Mouse (Mus musculus): ENCODE results near the gene Pkn3.
"Not testable (repeated sequence)": the region's sequence is repeated elsewhere in the genome, so short reads cannot be mapped to it uniquely, and the experiment has no call there.

Pkn3 gene

DNA sequence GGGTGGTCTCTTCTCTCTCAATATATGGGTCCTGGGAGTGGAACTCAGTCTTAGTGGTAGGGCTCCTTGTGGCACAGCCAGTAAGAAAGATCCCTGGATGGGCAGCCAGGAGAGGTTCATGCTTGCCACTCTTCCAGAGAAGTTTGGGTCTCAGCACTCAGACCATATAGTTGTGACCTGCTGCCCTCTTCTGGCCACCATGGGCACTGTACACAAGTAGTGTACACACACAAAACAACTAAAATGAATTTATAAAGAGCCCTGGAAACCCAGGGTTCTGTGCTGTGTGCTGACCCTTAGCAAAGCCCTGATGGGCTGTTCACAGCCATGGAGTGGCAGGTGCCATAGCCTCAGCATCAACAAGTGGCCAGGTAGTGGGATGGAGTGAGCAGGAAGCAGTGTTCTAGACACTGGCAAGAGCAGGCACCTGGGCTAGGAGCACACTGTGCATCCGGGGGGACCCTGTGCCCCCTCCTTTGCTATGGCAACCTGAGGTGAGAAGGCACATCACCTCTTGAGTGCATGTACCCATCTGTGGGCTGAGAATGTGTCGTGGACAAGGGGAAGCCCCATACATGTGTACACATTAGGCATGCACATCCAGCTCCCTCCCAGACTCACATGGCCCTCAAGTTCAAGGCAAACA, 18.5 kb downstream of the Pkn3 start:
- DNase-seq (ENCODE audit: low spot score in 2 of 2): peak in 1 of 2 experiments; percentile 39

DNA sequence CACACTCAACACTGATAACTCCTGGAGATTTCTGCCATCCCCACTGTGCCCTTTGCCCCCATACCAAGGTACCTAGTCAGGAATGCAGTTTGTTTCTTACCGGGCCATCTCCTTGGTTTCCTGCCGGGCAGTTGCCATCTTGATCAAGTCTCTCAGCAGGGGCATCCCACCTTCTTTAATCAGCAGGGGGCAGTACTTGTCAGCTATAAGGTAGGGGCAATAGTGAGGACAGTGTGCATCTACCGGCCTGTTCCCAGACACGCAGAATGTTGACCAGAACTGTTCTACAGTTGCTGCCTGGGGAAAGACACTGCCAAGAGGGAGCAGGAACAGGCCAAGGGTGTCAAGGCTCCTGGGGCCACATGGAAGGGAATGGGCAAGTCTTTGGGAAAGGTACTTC, 22.7 kb downstream of the Pkn3 start:
- no peak for DNase-seq (ENCODE audit: low spot score in 2 of 2)

DNA sequence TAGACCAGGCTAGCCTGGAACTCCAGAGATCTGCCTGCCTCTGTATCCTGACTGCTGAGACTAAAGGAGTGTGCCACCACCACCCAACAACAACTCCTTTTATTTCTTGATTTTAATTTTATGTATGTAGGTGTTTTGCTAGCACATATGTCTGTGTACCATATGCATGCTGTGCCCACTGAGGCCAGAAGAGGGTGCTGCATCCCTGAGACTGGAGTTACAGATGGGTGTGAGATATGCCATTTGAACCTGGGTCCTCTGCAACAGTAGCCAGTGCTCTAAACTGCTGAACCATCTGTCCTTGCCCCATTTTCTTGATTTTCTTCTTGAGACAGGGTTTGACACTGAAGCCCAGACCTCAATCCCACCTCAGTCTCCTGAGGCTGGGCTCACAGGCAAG, 28.9 kb downstream of the Pkn3 start:
- DNase-seq (ENCODE audit: low spot score in 2 of 2): no peak

DNA sequence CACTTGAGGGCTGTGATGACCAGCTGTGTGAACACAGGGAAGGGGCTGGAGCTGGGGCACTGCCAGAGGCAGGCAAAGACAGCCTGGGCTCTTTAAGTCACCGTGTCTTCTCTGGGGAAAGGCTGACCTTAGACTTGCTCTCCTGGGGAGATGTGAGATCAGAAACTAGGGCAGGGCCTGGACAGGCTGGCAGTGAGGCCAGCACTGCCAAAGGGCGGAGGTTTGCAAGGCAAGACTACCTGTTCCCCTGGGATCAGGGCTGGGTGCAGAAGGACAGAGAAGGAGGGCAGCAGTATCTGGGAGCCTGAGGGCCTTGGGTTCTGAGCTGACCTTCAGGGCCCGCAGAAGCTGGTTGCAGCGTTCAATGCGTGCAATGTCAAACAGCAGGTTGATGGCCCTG, 30.2 kb downstream of the Pkn3 start:
- DNase-seq (ENCODE audit: low spot score in 2 of 2): no peak

DNA sequence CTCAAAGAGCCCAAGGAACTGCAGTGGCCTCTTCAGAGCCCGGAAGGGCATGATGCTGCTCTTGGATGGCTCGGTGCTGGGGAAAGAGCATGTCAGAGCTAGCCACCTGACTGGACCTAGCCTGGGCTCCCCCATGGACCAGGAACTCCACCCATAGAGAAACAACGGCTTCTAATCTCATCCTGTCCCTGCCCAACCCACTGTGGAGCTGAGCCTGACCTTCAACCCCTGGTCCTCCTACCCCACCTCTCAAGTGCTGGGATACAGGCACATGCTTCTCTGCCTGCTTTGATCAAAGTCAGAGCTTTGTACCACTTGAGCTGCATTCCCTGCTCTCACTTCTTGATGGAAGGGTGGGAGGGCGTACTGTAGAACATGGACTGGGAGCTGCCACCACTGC, 30.8 kb downstream of the Pkn3 start:
- no peak for DNase-seq (ENCODE audit: low spot score in 2 of 2)

DNA sequence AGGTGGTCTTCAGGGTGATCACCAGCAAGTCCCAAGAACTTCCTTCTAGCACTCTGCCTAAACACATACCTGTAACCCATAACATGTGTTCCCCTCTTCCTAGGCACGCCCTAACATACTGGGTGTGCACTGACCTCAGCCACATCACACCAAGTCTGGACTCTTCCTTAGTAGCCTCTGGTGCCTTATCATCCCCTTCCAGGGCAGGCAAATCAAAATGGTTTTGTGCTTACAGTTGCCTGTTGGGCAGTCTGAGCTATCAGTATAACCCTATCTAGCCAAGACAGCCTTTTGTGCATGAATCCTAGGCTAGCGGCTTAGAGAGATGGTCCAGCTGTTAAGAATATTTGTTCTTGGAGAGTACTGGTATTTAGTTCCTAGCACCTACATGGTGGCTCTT, 34.0 kb downstream of the Pkn3 start:
- DNase-seq (ENCODE audit: low spot score in 2 of 2): no peak

DNA sequence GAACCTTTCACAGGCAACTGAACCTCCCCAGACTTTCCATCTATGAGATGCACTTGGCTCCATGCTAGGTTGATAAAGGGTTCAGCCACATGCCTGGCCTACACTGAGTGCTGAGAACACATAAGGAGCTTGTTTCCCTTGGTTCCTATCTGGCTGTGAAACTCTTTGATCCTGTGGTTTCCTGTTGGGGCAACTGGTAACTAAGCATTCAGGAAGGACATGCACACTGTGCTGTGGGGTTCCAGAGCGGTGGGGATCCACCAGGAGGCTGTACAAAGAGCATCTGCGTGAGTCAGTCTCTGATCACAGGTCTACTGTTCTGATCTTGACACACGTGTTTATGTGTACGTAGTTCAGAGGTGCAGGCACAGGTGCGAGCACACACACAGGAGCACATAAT, 35.1 kb downstream of the Pkn3 start:
- DNase-seq (ENCODE audit: low spot score in 2 of 2): no peak

DNA sequence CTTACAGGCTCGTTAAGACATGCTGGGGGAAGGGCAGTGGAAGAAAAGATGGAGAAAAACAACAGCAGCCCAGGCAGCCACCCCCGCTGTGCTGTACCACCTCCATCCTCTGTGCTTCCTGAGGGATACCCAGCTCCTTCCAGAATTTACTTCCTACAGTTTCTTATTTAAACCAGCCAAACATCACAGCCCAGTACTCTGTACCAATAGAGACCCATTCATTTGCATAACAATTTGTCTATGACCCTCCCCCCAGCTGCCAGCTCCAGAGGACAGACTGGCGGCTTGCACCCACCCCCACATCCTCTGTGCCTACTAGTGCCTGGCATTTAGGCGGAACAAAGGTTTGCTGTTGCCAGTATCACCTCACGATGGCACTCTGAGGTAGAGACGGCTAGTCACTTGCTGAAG, 42.2 kb downstream of the Pkn3 start:
- no peak for DNase-seq (ENCODE audit: low spot score in 2 of 2)

DNA sequence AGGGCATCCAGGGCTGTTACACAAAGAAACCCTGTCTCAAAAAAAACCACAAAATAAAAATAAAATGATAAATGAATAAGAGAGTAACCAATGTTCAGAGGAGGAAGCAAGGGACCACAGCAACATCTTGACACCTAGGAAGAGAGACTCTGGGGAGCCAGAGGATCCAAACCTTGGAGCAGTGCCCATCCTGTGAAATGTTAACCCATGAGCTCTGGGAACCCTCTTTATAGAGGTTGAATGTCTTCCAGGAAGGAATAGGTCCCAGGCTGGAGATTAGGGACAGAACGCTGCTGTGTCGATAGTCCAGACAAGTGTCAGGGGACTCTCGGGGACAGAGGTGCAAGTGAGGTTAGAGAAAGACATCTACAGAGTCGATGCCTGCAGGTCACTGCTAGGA, 42.8 kb downstream of the Pkn3 start:
- no peak for DNase-seq (ENCODE audit: low spot score in 2 of 2)

DNA sequence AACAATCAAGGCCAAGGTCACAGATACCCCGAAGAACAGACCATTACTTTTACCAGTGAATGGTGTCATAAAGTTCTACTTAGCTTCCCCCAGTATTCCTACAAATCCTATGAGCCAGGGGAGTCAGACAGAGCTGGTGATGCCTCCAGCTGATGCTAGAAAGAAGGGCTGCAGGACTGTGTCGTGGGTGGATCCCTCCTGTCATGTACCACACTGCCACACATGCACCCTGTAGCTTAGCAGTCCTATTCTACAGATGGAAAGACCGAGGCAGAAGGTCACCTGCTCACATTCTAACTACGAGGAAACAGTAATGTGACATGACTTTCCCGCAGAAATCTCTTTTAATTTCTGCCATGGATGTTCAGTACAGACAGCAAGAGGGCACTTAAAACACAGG, 45.3 kb downstream of the Pkn3 start:
- no peak for DNase-seq (ENCODE audit: low spot score in 2 of 2)

DNA sequence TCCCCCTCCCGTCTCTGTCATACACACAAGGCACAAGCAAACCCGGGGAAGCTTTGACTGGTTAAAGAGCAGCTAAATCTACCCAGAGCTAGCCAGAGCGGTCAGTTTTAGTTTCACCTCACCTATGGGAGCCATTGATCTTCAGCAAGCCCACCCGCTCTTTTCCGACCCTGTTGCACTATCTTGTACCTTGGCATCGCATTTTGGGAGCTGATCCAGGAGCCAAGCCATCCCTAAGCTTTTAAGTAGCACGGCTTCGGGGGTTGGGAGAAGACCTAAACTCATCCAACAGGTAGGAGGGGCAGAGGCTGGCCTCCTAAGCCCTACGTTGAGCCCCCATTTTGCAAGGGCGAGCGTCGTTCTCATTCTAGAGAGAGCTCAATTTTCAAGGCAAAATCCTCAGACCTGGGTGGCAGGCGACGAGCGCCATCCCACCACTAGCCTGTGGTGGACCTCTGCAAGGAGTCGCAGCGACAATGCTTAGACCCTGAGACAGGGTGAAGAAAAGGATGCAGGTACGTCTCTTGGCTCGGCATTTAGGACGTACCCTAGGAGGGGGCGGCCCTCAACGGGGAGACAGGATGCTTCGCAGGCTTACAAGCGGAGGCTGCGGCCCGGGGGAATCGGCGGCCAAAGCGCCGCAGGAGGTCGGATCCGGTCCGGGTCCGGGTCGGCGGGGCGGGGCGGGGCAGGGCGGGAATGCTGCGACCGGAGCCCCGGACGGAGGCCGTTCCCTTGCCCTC, 46.4 kb downstream of the Pkn3 start:
- DNase-seq (ENCODE audit: low spot score in 2 of 2): peak; percentile 12 to 23

DNA sequence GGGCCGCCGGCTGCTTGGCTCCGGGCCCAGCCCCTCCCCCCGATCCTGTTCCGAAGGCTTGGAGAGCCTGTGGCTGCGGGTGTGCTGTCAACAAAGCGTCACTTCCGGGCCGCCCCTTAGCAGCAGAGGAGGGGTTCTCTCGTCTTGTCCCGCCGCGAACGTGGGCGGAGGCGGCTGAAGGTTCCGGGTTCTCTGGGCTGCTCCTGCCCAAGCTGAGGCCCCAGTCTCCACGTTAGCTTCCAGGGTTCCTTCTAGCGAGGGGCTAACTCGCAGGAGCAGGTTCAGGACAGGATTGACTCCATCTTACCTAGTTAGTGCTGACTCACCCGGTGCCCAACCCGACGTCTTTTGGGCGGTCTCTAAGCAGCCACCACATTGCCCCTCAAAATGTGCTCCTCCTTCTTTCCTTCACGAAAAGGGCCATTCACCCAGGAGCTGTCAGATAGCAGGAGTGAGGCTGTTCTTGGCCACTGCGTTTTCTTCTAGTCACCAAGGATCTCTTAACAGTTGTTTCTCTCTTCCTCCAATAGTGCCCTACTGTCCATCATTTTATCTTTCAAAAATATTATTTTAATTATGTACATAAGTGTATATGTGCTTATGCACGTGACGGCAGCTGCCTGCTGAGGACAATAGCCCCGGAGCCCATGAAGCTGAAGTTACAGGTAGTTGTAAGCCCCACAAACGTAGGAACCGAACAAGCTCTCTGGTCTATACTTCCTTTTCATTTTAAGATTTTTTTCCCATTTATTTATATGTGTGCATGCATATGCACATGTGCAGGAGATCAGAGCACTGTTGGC, 47.2 kb downstream of the Pkn3 start, which contains the start of gene Zer1:
Gene Zer1 (minus strand): TSS at position 114 of the 803 bp plus-strand sequence.
- DNase-seq (ENCODE audit: low spot score in 2 of 2): peak; percentile 96

DNA sequence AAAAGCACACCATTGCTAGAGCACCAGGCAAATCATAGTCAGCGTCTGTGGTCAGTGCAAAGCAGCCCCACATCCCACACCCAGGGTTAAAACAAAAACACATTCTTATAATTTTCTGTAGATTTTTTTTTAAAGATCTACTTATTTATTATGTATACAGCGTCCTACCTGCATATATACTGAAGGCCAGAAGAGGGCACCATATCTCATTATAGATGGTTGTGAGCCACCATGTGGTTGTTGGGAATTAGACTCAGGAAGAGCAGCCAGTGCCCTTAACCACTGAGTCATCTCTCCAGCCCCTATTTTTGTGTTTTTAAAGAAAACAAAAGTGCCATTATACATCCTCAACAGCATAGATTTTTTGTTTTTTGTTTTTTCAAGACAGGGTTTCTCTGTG, 51.3 kb downstream of the Pkn3 start:
- peak; percentile 25 to 38 for DNase-seq (ENCODE audit: low spot score in 2 of 2)

DNA sequence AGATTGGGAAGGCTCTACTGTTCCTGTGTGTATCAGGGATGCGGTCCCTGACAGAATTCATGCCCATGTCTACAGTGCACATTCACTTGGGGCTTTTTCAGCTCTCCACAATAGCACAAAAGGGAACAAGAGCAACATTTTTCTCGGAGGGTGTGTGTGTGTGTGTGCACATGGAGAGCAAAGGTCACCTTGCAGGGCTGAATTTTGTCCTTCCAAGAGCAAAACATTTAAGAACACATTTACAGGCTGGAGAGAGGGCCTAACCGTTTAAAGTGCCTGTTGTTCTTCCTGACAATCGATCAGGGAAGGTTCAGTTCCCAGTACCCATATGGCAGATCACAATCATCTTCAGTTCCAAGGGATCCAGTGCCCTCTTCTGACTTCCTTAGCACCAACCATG, 52.7 kb downstream of the Pkn3 start:
- no peak for DNase-seq (ENCODE audit: low spot score in 2 of 2)

DNA sequence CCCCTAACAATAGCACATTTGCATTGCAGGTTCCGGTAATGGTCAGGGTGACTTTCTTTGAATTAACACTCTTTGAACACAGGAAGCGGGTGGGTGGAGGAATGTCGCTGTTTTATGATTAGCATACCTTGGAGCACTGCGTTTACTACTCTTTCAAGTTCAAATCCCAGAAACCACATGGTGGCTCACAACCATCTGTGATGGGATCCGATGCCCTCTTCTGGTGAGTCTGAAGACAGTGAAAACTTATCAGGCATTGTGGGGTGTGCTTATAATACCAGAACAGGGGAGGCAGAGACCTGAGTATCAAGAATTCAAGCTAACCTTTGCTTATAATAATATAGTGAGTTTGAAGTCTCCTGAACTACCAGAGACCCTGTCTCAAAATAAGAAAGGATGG, 53.8 kb downstream of the Pkn3 start:
- DNase-seq (ENCODE audit: low spot score in 2 of 2): not testable (repeated sequence)

DNA sequence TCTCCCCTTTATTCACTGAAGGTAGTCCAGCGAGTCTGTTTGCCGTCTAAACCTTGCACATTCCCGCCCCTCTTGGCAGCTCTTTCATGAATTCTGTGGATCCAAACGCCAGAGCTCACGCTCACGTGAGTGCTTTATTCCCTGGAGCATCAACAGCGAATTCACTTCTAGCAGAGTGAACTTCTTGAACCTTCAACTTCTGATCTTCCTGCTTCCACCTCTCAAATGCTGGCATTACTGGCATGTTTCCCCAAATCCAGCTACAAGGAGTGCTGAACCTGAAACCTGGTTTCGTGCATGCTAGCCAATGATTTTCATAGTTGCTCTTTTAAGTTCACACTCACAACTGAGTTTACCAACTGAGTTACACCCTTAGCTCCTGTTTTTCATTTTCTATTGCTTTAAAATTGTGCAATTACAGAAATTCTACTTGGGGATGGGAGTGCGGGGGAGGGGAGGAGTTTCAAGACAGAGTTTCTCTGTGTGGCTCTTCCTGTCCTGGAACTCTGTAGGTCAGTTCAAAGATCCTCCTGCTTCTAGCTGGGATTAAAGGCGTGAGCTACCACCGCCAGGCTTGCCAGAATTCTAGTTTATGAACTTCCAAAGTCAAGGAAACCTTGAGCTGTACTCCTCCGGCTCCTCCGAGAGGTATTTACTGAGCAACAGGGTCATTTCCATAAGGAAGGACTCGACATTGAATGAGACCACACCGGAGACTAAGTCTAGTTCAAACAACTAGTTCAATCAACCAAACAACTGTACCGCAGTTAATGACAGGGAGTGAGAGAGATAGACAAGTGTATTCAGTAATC, 55.5 kb downstream of the Pkn3 start:
- DNase-seq (ENCODE audit: low spot score in 2 of 2): peak; percentile 47 to 63

DNA sequence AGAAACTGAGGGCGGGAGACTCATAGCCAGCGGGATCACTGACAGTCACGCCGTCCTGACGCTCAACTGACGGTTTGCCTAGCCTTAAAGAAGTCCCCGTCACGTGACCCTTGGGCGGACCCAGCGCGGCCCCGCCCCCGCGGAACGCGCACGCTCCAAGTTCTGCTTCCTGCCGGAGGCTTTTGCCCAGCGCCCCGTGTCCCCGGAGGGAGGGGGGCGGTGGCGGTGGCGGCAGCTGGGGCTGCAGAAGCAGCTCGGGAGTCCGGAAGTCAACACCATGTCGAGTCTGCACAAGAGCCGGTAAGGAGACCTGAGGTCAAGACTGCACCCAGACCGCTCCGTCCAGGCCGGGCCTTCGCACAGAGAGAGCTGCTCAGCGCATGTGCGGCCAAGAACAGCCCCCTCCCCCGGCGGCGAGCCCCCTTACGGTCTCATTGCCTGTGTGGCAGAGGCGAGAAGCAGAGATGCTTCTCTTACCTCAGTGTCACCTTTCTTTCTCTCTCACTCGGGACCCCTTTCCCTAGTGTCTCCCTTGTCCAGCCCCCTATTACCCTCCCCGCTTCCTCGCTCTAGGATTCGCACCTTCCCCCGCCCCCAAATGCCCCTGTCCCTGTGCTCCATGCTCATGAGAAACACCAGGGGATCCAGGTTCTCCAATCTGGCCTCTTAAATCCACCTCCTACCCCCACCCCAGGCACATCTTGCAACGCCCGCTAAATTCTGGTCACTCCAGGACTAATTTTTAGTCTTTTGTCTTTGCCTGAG, 56.3 kb downstream of the Pkn3 start, which contains the start of gene Tbc1d13:
Gene Tbc1d13 (plus strand): TSS at position 134 of the 765 bp plus-strand sequence.
- DNase-seq (ENCODE audit: low spot score in 2 of 2): peak; percentile 98 to 99

DNA sequence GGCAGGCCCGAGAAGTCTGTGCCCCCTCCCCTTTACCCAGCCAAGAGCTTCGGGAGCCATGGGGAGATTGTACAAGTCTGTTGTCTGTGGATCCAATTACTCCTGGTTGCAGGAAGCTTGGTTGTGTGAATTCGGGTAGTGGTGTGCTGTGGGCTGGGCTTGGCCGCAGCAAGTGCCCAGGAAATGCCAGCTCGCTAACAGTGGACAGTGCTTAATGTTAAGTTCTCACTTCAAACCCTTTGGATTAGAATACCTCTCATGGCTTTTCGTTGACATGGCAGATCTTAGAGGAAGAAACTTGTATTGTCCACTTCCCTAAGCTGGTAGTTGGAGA, 56.9 kb downstream of the Pkn3 start:
- DNase-seq (ENCODE audit: low spot score in 2 of 2): peak; percentile 11 to 16

DNA sequence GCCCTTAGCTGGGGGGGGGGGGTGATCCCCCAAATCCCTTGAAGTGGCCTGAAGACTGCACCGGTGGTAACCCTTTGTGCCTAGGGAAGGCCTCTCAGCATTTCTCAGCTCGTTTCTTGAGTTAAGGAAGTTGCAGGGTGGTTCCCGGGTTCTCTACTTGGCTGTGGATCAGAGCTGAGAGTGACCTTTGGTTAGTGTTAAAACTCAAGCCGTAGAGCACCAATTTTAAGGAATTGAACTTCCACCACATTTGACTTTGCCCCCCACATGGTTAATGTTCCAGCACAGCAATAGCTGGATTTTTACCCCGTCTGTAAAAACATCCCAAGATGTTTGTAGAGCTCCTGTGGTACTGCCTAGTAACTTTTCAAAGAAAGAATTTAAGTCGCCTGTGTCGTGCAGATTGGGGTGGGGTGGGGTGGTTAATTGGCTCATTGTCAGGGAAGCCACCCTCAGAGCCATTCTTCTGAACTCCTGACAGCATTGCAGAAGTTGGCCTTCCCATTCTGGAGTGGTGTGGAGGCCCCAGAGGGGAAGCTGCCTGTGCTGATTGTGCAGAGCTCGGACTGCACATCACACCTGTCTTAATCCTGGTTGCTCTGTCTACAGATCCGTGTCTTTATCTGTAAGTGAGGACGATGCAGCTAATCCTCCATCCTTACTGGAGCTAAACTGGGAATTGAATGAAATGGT, 57.6 kb downstream of the Pkn3 start:
- DNase-seq (ENCODE audit: low spot score in 2 of 2): no peak

DNA sequence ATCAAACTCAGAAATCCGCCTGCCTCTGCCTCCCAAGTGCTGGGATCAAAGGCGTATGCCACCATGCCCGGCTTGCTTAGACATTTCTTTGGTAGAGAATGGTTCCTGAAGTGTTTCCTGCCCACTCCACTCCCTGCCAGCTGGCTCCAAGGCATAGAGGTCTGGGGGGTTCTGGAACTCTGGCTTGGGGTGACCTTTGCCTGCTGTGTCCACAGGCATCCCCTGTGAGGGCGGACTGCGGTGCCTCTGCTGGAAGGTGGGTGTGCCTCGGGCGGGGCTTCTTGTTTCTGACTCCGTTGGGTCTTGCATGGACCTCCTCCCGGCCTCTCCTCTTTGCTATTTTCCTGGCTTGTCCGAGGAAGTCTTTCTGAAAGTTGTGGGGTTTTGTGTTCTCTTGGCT, 59.0 kb downstream of the Pkn3 start:
- no peak for DNase-seq (ENCODE audit: low spot score in 2 of 2)
